Mouse (Mus musculus) heart, embryonic 16.5 days (tissue): ENCODE data around the gene Cmah. TPM values are rescaled to one million over a fixed set of nuclear protein-coding genes. Genes with fewer than 3 reads are reported as not detected.

Source experiments
- ATAC-seq: fragments of 200-750 bp; cut with Nextera tagmentation; replicated peaks from 2 replicates; pipeline ENCODE4 v1.8.0; 2017; ENCODE audit warnings: moderate number of reproducible peaks; ENCODE audit not compliant: insufficient read depth, low FRiP score; ENCODE audit errors: extremely low read depth
- H3K27ac ChIP-seq: fragments of 300-500 bp; sonication (generic); 2 replicates; pipeline ENCODE4 v1.5.1; 2014; ENCODE audit warnings: mild to moderate bottlenecking, low read length, control low read depth, moderate library complexity
- H3K27me3 ChIP-seq: fragments of 300-500 bp; sonication (generic); 2 replicates; pipeline ENCODE4 v1.6.1; 2014; ENCODE audit warnings: low read length, mixed read lengths; ENCODE audit not compliant: control insufficient read depth, insufficient read depth
- H3K36me3 ChIP-seq: fragments of 300-500 bp; sonication (generic); 2 replicates; pipeline ENCODE4 v1.6.1; 2014; ENCODE audit not compliant: control insufficient read depth, insufficient read depth
- H3K4me1 ChIP-seq: fragments of 300-500 bp; sonication (generic); 2 replicates; pipeline ENCODE4 v1.6.1; 2014; ENCODE audit warnings: low read length, mixed read lengths; ENCODE audit not compliant: control insufficient read depth, insufficient read depth
- H3K4me2 ChIP-seq: fragments of 300-500 bp; sonication (generic); 2 replicates; pipeline ENCODE4 v1.6.1; 2014; ENCODE audit warnings: low read depth, mild to moderate bottlenecking, control low read depth, low read length
- H3K4me3 ChIP-seq: fragments of 300-500 bp; sonication (generic); 2 replicates; pipeline ENCODE4 v1.5.1; 2014; ENCODE audit warnings: mild to moderate bottlenecking, control low read depth, low read length
- H3K9ac ChIP-seq: fragments of 300-500 bp; sonication (generic); 2 replicates; pipeline ENCODE4 v1.6.1; 2014; ENCODE audit warnings: low read length, control low read depth
- H3K9me3 ChIP-seq: fragments of 300-500 bp; sonication (generic); replicated peaks from 2 replicates; pipeline ENCODE4 v1.6.1; 2016; ENCODE audit warnings: low read length; ENCODE audit not compliant: control insufficient read depth
- WGBS: fragments of 180-500 bp; shearing (Covaris S2); extraction: QIAGEN DNeasy Blood & Tissue Kit; methylation state at CpG from one replicate; pipeline ENCODE4 v1.1.7; 2014; 5-methylcytosine and 5-hydroxymethylcytosine counted together
- polyA plus RNA-seq: library from polyadenylated mRNA; unstranded; fragments of >200 nt; fragmentation: Nextera tagmentation; extraction: Ambion mirVana; gene quantifications from 2 replicates; pipeline ENCODE4 v1.2.1, GENCODE M21; 2015

The Cmah gene
- polyA plus RNA-seq, 1 experiment from 2014 or later = 2.2 TPM

- Histone ChIP-seq H3K9me3 (no peaks in the 10 kb centered on the region), H3K27ac (no peak overlapping the region), H3K27me3 (no peaks in the 10 kb centered on the region), H3K4me3 (no peak overlapping the region), H3K4me1 (peaks cover 4% of the 10 kb centered on the region; the same call in 1 of the 2 replicates), H3K4me2 (no peak overlapping the region), H3K36me3 (no peaks in the 10 kb centered on the region), H3K9ac (no peak overlapping the region)
- no peak for ATAC-seq
- WGBS = 91% methylated on average over 9 of the region's 9 CpGs
Observed at GRCm38 (mm10) chr13:24466027-24466426, 138.8 kb downstream of the Cmah start.

GRCm38 (mm10) chr13:24467806-24468205, 140.6 kb downstream of the Cmah start:
- no peak overlapping the region for H3K9ac ChIP-seq
- no peaks in the 10 kb centered on the region for H3K9me3 ChIP-seq
- H3K36me3 ChIP-seq = no peaks in the 10 kb centered on the region
- H3K4me1 ChIP-seq = no peaks in the 10 kb centered on the region
- ATAC-seq = no peak
- H3K4me2 ChIP-seq = no peak overlapping the region
- WGBS = 60% methylated on average over 4 of the region's 4 CpGs
- H3K27me3 ChIP-seq = no peaks in the 10 kb centered on the region
- no peak overlapping the region for H3K27ac ChIP-seq
- H3K4me3 ChIP-seq = no peak overlapping the region

GRCm38 (mm10) chr13:24477564-24477963, 150.4 kb downstream of the Cmah start:
- Histone ChIP-seq H3K36me3 (no peaks in the 10 kb centered on the region), H3K27ac (peak overlapping the region; percentile 91), H3K27me3 (no peaks in the 10 kb centered on the region), H3K9ac (0 out of 2 replicates have a peak overlapping the region, but pooled peaks have one; percentile 48), H3K9me3 (no peaks in the 10 kb centered on the region), H3K4me3 (no peak overlapping the region), H3K4me1 (peaks cover 20% of the 10 kb centered on the region), H3K4me2 (0 out of 2 replicates have a peak overlapping the region, but pooled peaks have one; percentile 3)
- WGBS = 24% methylated on average over 5 of the region's 5 CpGs
- ATAC-seq = peak; percentile 85

GRCm38 (mm10) chr13:24479516-24479915, 152.3 kb downstream of the Cmah start:
- no peak overlapping the region for H3K27ac ChIP-seq
- no peak overlapping the region for H3K4me3 ChIP-seq
- no peaks in the 10 kb centered on the region for H3K36me3 ChIP-seq
- no peak for ATAC-seq
- H3K27me3 ChIP-seq = no peaks in the 10 kb centered on the region
- no peak overlapping the region for H3K9ac ChIP-seq
- H3K4me2 ChIP-seq = no peak overlapping the region
- WGBS = 93% methylated on average over 2 of the region's 2 CpGs
- H3K4me1 ChIP-seq = peaks cover 20% of the 10 kb centered on the region
- H3K9me3 ChIP-seq = no peaks in the 10 kb centered on the region

- ATAC-seq = peak; percentile 49; the same call in 1 of the 2 replicates
- Histone ChIP-seq H3K27ac (peak overlapping the region; percentile 75), H3K27me3 (no peaks in the 10 kb centered on the region), H3K36me3 (no peaks in the 10 kb centered on the region), H3K9me3 (no peaks in the 10 kb centered on the region), H3K9ac (peak overlapping the region; percentile 2), H3K4me2 (no peak overlapping the region), H3K4me3 (no peak overlapping the region), H3K4me1 (peaks cover 20% of the 10 kb centered on the region)
- 35% methylated on average over 6 of the region's 6 CpGs for WGBS
Observed at GRCm38 (mm10) chr13:24480824-24481223, 153.6 kb downstream of the Cmah start.

GRCm38 (mm10) chr13:24481615-24482295, 154.6 kb downstream of the Cmah start:
- H3K9me3 ChIP-seq = no peaks in the 10 kb centered on the region
- H3K27ac ChIP-seq = peak overlapping the region; percentile 45; the same call in 1 of the 2 replicates
- no peaks in the 10 kb centered on the region for H3K27me3 ChIP-seq
- peaks cover 20% of the 10 kb centered on the region for H3K4me1 ChIP-seq
- H3K36me3 ChIP-seq = no peaks in the 10 kb centered on the region
- H3K4me2 ChIP-seq = no peak overlapping the region
- no peak overlapping the region for H3K4me3 ChIP-seq
- 51% methylated on average over 10 of the region's 10 CpGs for WGBS
- peak; percentile 58 for ATAC-seq
- no peak overlapping the region for H3K9ac ChIP-seq

GRCm38 (mm10) chr13:24483691-24484090, 156.5 kb downstream of the Cmah start:
- Histone ChIP-seq H3K4me1 (peaks cover 8% of the 10 kb centered on the region), H3K27ac (no peak overlapping the region), H3K4me3 (no peak overlapping the region), H3K9me3 (no peaks in the 10 kb centered on the region), H3K36me3 (no peaks in the 10 kb centered on the region), H3K9ac (no peak overlapping the region), H3K27me3 (no peaks in the 10 kb centered on the region), H3K4me2 (no peak overlapping the region)
- 92% methylated on average over 3 of the region's 3 CpGs for WGBS
- ATAC-seq = no peak

GRCm38 (mm10) chr13:24484811-24485210, 157.6 kb downstream of the Cmah start:
- no peaks in the 10 kb centered on the region for H3K36me3 ChIP-seq
- H3K27ac ChIP-seq = no peak overlapping the region
- H3K4me1 ChIP-seq = peaks cover 6% of the 10 kb centered on the region
- no peak overlapping the region for H3K4me3 ChIP-seq
- no peak overlapping the region for H3K4me2 ChIP-seq
- WGBS = 90% methylated on average over 3 of the region's 3 CpGs
- no peak for ATAC-seq
- no peaks in the 10 kb centered on the region for H3K9me3 ChIP-seq
- no peaks in the 10 kb centered on the region for H3K27me3 ChIP-seq
- no peak overlapping the region for H3K9ac ChIP-seq

GRCm38 (mm10) chr13:24485964-24486363, 158.8 kb downstream of the Cmah start:
- H3K27ac ChIP-seq = no peak overlapping the region
- H3K4me2 ChIP-seq = no peak overlapping the region
- H3K9me3 ChIP-seq = no peaks in the 10 kb centered on the region
- ATAC-seq = no peak
- H3K9ac ChIP-seq = no peak overlapping the region
- H3K36me3 ChIP-seq = no peaks in the 10 kb centered on the region
- H3K4me3 ChIP-seq = no peak overlapping the region
- no peaks in the 10 kb centered on the region for H3K27me3 ChIP-seq
- H3K4me1 ChIP-seq = peaks cover 5% of the 10 kb centered on the region
- WGBS = 69% methylated on average over 9 of the region's 9 CpGs
